ENCODE assay signal across 11 mouse cellular contexts in the genomic region with DNA sequence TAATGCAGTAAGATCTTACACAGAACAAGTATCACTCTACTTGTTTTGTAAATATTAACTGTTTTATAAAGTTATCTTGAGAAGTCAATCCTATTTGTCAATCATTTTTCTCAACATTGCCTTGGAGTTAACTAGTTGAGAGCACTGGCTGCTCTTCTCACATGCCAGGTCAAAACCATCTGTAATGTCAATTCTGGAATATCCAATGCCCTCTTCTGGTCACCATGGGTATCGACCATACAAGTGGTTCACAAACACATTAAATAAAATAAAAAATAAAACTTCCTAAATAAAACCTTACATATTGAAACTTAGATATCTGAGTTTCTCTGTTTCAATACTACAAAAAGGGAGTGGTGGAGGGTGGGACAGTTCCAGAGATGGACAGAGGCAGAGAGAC.
DNase-seq lines count a peak whose midpoint lies in the region; ATAC-seq and TF ChIP-seq lines count a peak whose summit lies in the region.
"Had no signal": no experiment of that assay in that cellular context is flagged by ENCODE, and none has a peak within 500 bp of the region (broad histone marks: within the 10 kb centered on the region; RNA-seq: fewer than 3 reads in every experiment).

No protein-coding gene starts in this region.

- H3K9ac ChIP-seq in heart, adult 2 months (ENCODE audit: low read depth, low read length), result no peak overlapping the region
- no peak overlapping the region for H3K9ac ChIP-seq in heart, embryonic 12.5 days
- no peak overlapping the region for H3K9ac ChIP-seq in midbrain, postnatal 0 days (replicated peaks; ENCODE audit: low read length, poor library complexity, severe bottlenecking)
- H3K9ac ChIP-seq in midbrain, embryonic 16.5 days (ENCODE audit: low read depth, low read length), result no peak overlapping the region

- H3K27ac ChIP-seq in heart, adult 2 months, result no peak overlapping the region
- no peak overlapping the region for H3K27ac ChIP-seq in heart, embryonic 12.5 days (ENCODE audit: poor library complexity, severe bottlenecking)
- H3K27ac ChIP-seq in midbrain, postnatal 0 days (ENCODE audit: low read depth, low read length), result no peak overlapping the region
- no peak overlapping the region for H3K27ac ChIP-seq in midbrain, embryonic 16.5 days (ENCODE audit: low read length)

- no peaks in the 10 kb centered on the region for H3K79me2 ChIP-seq in heart, adult 2 months (replicated peaks; ENCODE audit: control insufficient read depth, insufficient read depth, low read length)

- no peaks in the 10 kb centered on the region for H3K36me3 ChIP-seq in heart, adult 2 months (ENCODE audit: control insufficient read depth, insufficient read depth, low read length)
- no peaks in the 10 kb centered on the region for H3K36me3 ChIP-seq in heart, embryonic 12.5 days
- no peaks in the 10 kb centered on the region for H3K36me3 ChIP-seq in midbrain, postnatal 0 days (ENCODE audit: insufficient read depth, low read length)
- no peaks in the 10 kb centered on the region for H3K36me3 ChIP-seq in midbrain, embryonic 16.5 days (ENCODE audit: control insufficient read depth, insufficient read depth, low read length)
- H3K36me3 ChIP-seq: G1E had no signal

- no peaks in the 10 kb centered on the region for H3K9me3 ChIP-seq in heart, embryonic 12.5 days (replicated peaks)
- no peaks in the 10 kb centered on the region for H3K9me3 ChIP-seq in midbrain, postnatal 0 days (ENCODE audit: low read length)
- no peaks in the 10 kb centered on the region for H3K9me3 ChIP-seq in midbrain, embryonic 16.5 days (replicated peaks; ENCODE audit: control insufficient read depth, low read length, poor library complexity, severe bottlenecking)
- H3K9me3 ChIP-seq: G1E had no signal

- no peak for ATAC-seq in heart, embryonic 12.5 days (ENCODE audit: insufficient number of reproducible peaks, low FRiP score)
- no peak for ATAC-seq in midbrain, postnatal 0 days (ENCODE audit: low FRiP score)
- ATAC-seq in midbrain, embryonic 16.5 days, result no peak

- no peak for DNase-seq in heart, adult 2 months
- no peak for DNase-seq in midbrain, postnatal 0 days (ENCODE audit: low spot score)
- peak; percentile 1 for DNase-seq in NIH3T3 (ENCODE audit: low read depth)
- peak; percentile 10 for DNase-seq in retina, embryonic 14.5 days (ENCODE audit: low spot score)
- DNase-seq in adrenal gland, postnatal 4 days (ENCODE audit: low spot score in 2 of 2), result no peak
- DNase-seq in ovary, adult 18-20 months (ENCODE audit: low spot score), result no peak
- DNase-seq: gastrocnemius, postnatal 14 days; kidney, adult 11 months had no signal

- no peaks in the 10 kb centered on the region for H3K4me1 ChIP-seq in heart, adult 2 months (ENCODE audit: control insufficient read depth, insufficient read depth, low read length)
- no peaks in the 10 kb centered on the region for H3K4me1 ChIP-seq in heart, embryonic 12.5 days (replicated peaks)
- no peaks in the 10 kb centered on the region for H3K4me1 ChIP-seq in midbrain, postnatal 0 days (ENCODE audit: insufficient read depth, low read length)
- no peaks in the 10 kb centered on the region for H3K4me1 ChIP-seq in midbrain, embryonic 16.5 days (ENCODE audit: control insufficient read depth, insufficient read depth, low read length)

- TF ChIP-seq POLR2A in heart, adult 2 months (IDR thresholded peaks at IDR 0.05; ENCODE audit: insufficient read depth, low read depth, low read length), result no peak

- TF ChIP-seq EP300 in heart, adult 2 months (IDR thresholded peaks at IDR 0.05; ENCODE audit: insufficient read depth, low read depth, low read length), result no peak

- TF ChIP-seq CTCF in heart, adult 2 months (IDR thresholded peaks at IDR 0.05), result peak; percentile 47
- peak; percentile 39; the same call in 1 of the 2 replicates for TF ChIP-seq CTCF in midbrain, postnatal 0 days (IDR thresholded peaks at IDR 0.05)

- intact Hi-C loops in heart, adult 2 months (cut with DNase I), result no loop called here

- H3K4me3 ChIP-seq in heart, adult 2 months, result no peak overlapping the region
- no peak overlapping the region for H3K4me3 ChIP-seq in heart, embryonic 12.5 days
- H3K4me3 ChIP-seq in midbrain, postnatal 0 days (ENCODE audit: low read depth, low read length), result no peak overlapping the region
- no peak overlapping the region for H3K4me3 ChIP-seq in midbrain, embryonic 16.5 days (ENCODE audit: low read depth, low read length)

- H3K27me3 ChIP-seq in heart, adult 2 months (ENCODE audit: control insufficient read depth, insufficient read depth, low read length), result no peaks in the 10 kb centered on the region
- H3K27me3 ChIP-seq in heart, embryonic 12.5 days (replicated peaks), result no peaks in the 10 kb centered on the region
- no peaks in the 10 kb centered on the region for H3K27me3 ChIP-seq in midbrain, postnatal 0 days (ENCODE audit: insufficient read depth, low read length)
- no peaks in the 10 kb centered on the region for H3K27me3 ChIP-seq in midbrain, embryonic 16.5 days (ENCODE audit: control insufficient read depth, insufficient read depth, low read depth, low read length)

- H3K4me2 ChIP-seq in heart, embryonic 12.5 days, result no peak overlapping the region
- no peak overlapping the region for H3K4me2 ChIP-seq in midbrain, postnatal 0 days (ENCODE audit: low read depth, low read length, poor library complexity, severe bottlenecking)
- no peak overlapping the region for H3K4me2 ChIP-seq in midbrain, embryonic 16.5 days (ENCODE audit: low read length)

- 24% methylated on average over 1 of the region's 1 CpGs for WGBS in heart, adult 2 months
- WGBS in heart, embryonic 12.5 days, result 25% methylated on average over 1 of the region's 1 CpGs
- 43% methylated on average over 1 of the region's 1 CpGs for WGBS in midbrain, postnatal 0 days
- 29% methylated on average over 1 of the region's 1 CpGs for WGBS in midbrain, embryonic 16.5 days

Comparison
In these comparisons a context has a peak if more than half of its experiments do, and no peak if none do; other contexts are left out.
1. DNase-seq: peak in NIH3T3 (single experiment) and retina, embryonic 14.5 days (single experiment); none in heart, adult 2 months (0 of 2), midbrain, postnatal 0 days (single experiment), adrenal gland, postnatal 4 days (0 of 2) and ovary, adult 18-20 months (single experiment).